Mouse (Mus musculus) neural tube, embryonic 13.5 days (tissue): ENCODE data around the gene Gtf2h1. TPM values are rescaled to one million over a fixed set of nuclear protein-coding genes. Genes with fewer than 3 reads are reported as not detected.

Experiments used
- ATAC-seq: fragments of 200-750 bp; cut with Nextera tagmentation; 2 replicates; pipeline ENCODE4 v1.8.0; 2017; ENCODE audit warnings: low read depth, mild to moderate bottlenecking, moderate TSS enrichment, moderate library complexity
- H3K27ac ChIP-seq: fragments of 300-500 bp; sonication (generic); replicated peaks from 2 replicates; pipeline ENCODE4 v1.5.1; 2015; ENCODE audit warnings: moderate library complexity, mild to moderate bottlenecking, inconsistent platforms
- H3K27me3 ChIP-seq: fragments of 300-500 bp; sonication (generic); 2 replicates; pipeline ENCODE4 v1.6.1; 2015; ENCODE audit warnings: mild to moderate bottlenecking, inconsistent platforms
- H3K36me3 ChIP-seq: fragments of 300-500 bp; sonication (generic); 2 replicates; pipeline ENCODE4 v1.6.1; 2015; ENCODE audit warnings: mild to moderate bottlenecking, inconsistent platforms
- H3K4me1 ChIP-seq: fragments of 300-500 bp; sonication (generic); replicated peaks from 2 replicates; pipeline ENCODE4 v1.6.1; 2015; ENCODE audit warnings: inconsistent platforms
- H3K4me2 ChIP-seq: fragments of 300-500 bp; sonication (generic); 2 replicates; pipeline ENCODE4 v1.6.1; 2015; ENCODE audit warnings: inconsistent platforms, mild to moderate bottlenecking, moderate library complexity
- H3K4me3 ChIP-seq: fragments of 300-500 bp; sonication (generic); 2 replicates; pipeline ENCODE4 v1.5.1; 2015; ENCODE audit warnings: mild to moderate bottlenecking, inconsistent platforms
- H3K9ac ChIP-seq: fragments of 300-500 bp; sonication (generic); 2 replicates; pipeline ENCODE4 v1.6.1; 2015; ENCODE audit warnings: moderate library complexity, mild to moderate bottlenecking, inconsistent platforms
- H3K9me3 ChIP-seq: fragments of 300-500 bp; sonication (generic); 2 replicates; pipeline ENCODE4 v1.6.1; 2016; ENCODE audit warnings: inconsistent platforms
- WGBS: fragments of 180-500 bp; shearing (Covaris S2); methylation state at CpG from one replicate; pipeline ENCODE4 v1.1.7; 2015; 5-methylcytosine and 5-hydroxymethylcytosine counted together
- polyA plus RNA-seq: library from polyadenylated mRNA; unstranded; fragments of >200 nt; fragmentation: Nextera tagmentation; extraction: Ambion mirVana; gene quantifications from 2 replicates; pipeline ENCODE4 v1.2.1, GENCODE M21; 2015

The Gtf2h1 gene
- polyA plus RNA-seq, 1 experiment from 2014 or later, result 38.2 TPM

DNA sequence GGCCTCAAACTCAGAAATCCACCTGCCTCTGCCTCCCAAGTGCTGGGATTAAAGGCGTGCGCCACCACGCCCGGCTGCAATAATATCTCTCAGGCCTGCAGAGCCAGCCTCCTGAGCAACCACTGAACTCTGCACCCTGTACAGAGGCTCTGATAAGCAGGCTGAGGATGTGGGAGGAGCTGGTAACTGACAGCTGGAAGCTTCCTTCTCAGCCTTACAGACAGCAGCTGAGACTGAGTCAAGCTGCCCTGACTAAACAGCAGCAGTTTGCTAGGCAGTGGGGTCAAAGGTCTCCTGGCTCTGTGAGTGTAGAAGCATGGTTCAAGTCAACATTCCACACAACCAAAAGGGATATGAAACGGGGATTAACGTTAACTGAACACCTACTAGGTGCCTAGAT is 37.4 kb downstream of the Gtf2h1 start:
- Histone ChIP-seq H3K4me1 (peaks cover 15% of the 10 kb centered on the region), H3K27me3 (no peaks in the 10 kb centered on the region), H3K4me3 (no peak overlapping the region), H3K9me3 (no peaks in the 10 kb centered on the region), H3K36me3 (no peaks in the 10 kb centered on the region), H3K27ac (no peak overlapping the region), H3K4me2 (no peak overlapping the region), H3K9ac (no peak overlapping the region)
- ATAC-seq, result no peak
- WGBS, result 80% methylated on average over 6 of the region's 6 CpGs

DNA sequence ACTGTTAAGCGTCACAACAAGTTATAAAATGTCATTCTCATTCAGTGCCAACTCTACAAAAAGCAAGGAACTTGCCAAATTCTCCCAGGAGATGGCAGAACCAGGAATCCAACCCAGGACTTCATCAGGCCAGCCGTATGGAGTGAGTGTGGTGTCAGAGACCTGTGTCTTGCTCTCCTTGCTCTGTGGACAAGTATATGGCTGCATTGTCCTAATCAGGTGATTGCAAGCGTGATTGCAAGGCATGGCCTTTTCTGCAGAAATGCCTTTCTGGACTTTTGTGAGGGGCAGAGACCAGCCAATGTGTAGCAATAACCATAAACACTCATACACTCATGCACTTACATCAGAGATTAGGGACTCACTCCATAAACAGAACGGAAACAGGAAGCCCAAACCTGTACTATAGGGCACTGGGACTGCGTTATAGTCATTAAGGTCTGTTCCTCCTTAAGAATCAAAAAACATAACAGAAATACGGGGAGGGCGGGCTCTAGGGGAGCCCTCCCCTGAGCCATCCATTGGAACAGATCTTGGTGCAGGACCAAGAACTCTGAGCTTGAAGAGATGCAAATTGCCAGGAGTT is 37.9 kb downstream of the Gtf2h1 start:
- Histone ChIP-seq H3K4me2 (no peak overlapping the region), H3K4me3 (no peak overlapping the region), H3K4me1 (peaks cover 20% of the 10 kb centered on the region), H3K36me3 (no peaks in the 10 kb centered on the region), H3K27ac (no peak overlapping the region), H3K9me3 (no peaks in the 10 kb centered on the region), H3K9ac (no peak overlapping the region), H3K27me3 (no peaks in the 10 kb centered on the region)
- 88% methylated on average over 7 of the region's 7 CpGs for WGBS
- ATAC-seq, result no peak

DNA sequence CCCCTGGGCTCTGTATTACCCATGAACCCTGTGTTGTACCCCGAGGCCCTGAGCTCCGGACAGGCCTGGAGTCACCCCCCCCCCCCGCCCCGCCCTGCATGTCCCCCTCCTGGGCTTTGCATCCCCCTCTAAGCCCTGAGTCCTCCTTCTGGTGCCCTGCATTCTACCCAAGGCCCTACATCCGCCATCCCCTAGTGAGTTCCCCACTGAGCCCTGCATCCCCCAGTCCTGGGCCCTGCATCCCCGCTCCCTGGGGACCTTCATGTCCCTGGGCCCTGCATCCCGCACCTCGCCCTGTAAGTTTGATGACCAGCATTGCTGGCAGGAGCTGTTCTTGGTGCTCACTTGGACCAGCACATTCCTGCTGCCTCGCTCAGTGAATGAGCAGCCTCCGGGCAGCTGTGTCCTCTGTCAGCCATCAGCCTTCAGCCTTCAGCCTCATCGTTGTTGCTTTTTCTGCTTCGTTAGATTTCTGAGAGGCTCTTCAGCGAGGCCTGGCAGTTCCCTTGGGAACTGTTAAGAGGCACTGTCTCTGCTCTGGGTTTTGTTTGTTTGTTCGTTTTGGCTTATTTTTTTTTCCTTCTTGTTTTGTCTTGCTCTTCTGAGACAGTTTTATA is 39.2 kb downstream of the Gtf2h1 start:
- Histone ChIP-seq H3K27ac (peak overlapping the region; percentile 23; the same call in 1 of the 2 replicates), H3K36me3 (no peaks in the 10 kb centered on the region), H3K9ac (peak overlapping the region; percentile 35; the same call in 1 of the 2 replicates), H3K9me3 (no peaks in the 10 kb centered on the region), H3K27me3 (peaks cover 2% of the 10 kb centered on the region; the same call in 1 of the 2 replicates), H3K4me1 (peaks cover 28% of the 10 kb centered on the region), H3K4me2 (no peak overlapping the region), H3K4me3 (no peak overlapping the region)
- ATAC-seq, result 0 out of 2 replicates have a peak, but pooled peaks have one; percentile 25
- 33% methylated on average over 14 of the region's 14 CpGs for WGBS

DNA sequence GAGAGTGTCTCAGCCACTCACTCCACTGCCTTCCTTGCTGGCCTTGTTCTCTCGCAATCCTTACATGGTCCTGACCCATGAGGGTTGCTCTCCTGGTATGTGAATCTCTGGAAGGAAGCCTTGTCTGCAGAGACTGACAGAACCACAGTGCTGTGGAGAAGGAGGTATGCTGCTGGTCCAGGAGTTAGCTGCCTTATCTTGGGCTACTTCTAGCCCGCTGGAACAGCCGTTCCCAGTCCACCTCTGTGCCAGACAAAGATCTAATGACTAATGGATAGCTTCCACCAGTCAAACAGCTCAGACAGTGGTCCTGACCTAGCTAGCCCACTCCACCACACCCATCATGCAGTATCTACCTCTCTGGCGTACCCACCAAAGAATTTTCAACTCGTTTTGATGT is 40.5 kb downstream of the Gtf2h1 start:
- H3K4me3 ChIP-seq, result no peak overlapping the region
- no peak for ATAC-seq
- H3K9ac ChIP-seq, result no peak overlapping the region
- peaks cover 28% of the 10 kb centered on the region for H3K4me1 ChIP-seq
- peaks cover 13% of the 10 kb centered on the region for H3K27me3 ChIP-seq
- H3K27ac ChIP-seq, result no peak overlapping the region
- no peak overlapping the region for H3K4me2 ChIP-seq
- no peaks in the 10 kb centered on the region for H3K9me3 ChIP-seq
- WGBS, result 81% methylated on average over 5 of the region's 5 CpGs
- no peaks in the 10 kb centered on the region for H3K36me3 ChIP-seq

DNA sequence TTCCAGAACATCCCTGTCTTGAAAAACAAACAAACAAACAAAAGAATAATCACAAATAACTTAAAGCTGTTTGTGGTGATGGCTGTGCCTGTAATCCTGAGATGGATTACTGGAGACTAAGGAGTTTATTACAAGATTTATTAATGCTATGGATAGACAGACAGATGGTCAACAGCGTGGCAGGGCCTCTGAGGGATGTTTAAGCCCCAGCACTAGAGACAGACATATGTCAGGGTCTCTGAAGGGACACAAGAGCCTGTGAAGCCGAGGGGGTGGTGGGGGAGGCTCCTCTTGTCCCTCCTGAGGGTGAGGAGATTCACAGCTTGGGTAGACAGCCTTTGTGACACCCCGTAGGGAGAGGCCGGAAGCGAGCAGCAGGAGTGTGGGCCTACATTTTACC is 41.2 kb downstream of the Gtf2h1 start:
- Histone ChIP-seq H3K4me3 (no peak overlapping the region), H3K36me3 (no peaks in the 10 kb centered on the region), H3K9me3 (no peaks in the 10 kb centered on the region), H3K27ac (no peak overlapping the region), H3K9ac (no peak overlapping the region), H3K27me3 (peaks cover 19% of the 10 kb centered on the region), H3K4me1 (peaks cover 28% of the 10 kb centered on the region), H3K4me2 (no peak overlapping the region)
- 24% methylated on average over 5 of the region's 5 CpGs for WGBS
- ATAC-seq, result no peak

DNA sequence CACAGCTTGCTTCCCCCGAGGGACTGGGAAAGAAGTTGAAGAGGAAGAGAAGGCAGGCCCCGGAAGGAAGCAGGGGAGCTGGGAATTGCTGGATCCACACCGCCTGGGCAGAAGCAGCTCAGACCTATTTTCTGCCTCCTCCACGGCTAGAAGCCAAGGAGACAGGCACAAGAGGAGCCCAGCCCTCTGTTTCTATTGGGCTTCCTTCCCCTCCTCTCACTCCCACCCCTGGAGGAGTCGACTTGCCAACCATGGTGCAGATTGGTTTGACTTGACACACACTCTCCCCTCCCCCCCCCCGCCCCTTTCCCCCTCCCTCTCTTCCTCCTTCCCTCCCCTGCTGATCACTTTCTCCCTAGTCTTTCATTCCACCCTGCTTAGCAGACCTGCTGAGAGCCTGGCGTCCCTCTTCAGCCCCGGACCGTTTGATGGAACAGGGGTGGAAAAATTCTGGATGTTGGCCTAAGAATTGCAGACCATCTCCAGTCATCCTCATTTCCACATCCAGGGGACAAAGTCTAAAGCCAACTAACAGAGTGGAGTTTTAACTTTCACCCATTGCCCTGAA is 42.3 kb downstream of the Gtf2h1 start:
- Histone ChIP-seq H3K36me3 (no peaks in the 10 kb centered on the region), H3K27ac (peak overlapping the region; percentile 20), H3K27me3 (peaks cover 19% of the 10 kb centered on the region), H3K9me3 (no peaks in the 10 kb centered on the region), H3K4me1 (peaks cover 28% of the 10 kb centered on the region), H3K4me2 (peak overlapping the region; percentile 13), H3K4me3 (no peak overlapping the region), H3K9ac (no peak overlapping the region)
- under 1% methylated on average over 9 of the region's 9 CpGs for WGBS
- ATAC-seq, result peak; percentile 45; the same call in 1 of the 2 replicates

DNA sequence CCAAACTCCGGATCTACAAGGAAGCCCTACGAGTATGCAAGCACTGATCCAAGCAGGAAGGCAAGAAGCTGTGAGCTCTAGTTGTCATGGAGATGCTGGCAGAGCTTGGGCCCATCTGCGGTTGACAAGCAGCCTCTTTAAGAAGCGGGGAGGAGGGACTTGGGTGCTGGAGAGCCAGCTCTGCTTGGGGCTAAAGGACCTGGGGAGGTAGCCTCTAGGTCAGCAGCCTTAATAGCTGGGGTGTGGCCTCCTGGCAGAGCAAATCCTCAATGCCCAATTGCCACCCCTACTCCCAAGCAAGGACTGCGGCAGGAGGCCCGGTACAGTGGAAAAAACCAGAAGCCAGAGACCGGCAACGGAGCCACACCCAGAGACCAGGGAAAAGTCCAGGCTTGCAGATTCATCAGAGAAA is 43.0 kb downstream of the Gtf2h1 start:
- ATAC-seq, result peak; percentile 74; the same call in 1 of the 2 replicates
- 4% methylated on average over 8 of the region's 8 CpGs for WGBS
- no peak overlapping the region for H3K9ac ChIP-seq
- H3K36me3 ChIP-seq, result no peaks in the 10 kb centered on the region
- no peaks in the 10 kb centered on the region for H3K9me3 ChIP-seq
- peaks cover 28% of the 10 kb centered on the region for H3K4me1 ChIP-seq
- peak overlapping the region; percentile 13; the same call in 1 of the 2 replicates for H3K4me2 ChIP-seq
- H3K27ac ChIP-seq, result no peak overlapping the region
- peaks cover 19% of the 10 kb centered on the region for H3K27me3 ChIP-seq
- no peak overlapping the region for H3K4me3 ChIP-seq

DNA sequence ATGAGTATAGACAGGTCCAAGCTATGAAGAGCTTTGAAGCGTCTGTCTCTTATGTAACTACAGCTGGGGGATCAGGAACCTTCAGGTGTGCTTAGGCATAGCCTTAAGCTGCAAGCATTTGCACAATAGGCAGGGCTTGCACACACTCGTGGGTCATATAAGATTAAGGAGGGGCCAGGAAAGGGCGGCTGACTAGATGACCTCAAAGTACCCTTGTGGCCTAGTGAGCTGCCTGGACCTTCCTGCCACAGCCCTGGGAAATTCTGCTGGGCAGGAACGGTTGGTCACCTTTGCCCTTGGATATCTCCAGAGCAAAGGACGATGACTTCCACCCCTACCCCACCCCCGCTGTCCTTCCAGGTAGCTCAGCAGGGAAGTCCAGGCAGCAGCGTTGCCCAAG is 43.5 kb downstream of the Gtf2h1 start:
- Histone ChIP-seq H3K9ac (no peak overlapping the region), H3K4me3 (no peak overlapping the region), H3K4me1 (peaks cover 28% of the 10 kb centered on the region), H3K9me3 (no peaks in the 10 kb centered on the region), H3K4me2 (no peak overlapping the region), H3K27ac (no peak overlapping the region), H3K36me3 (no peaks in the 10 kb centered on the region), H3K27me3 (peaks cover 19% of the 10 kb centered on the region)
- no peak for ATAC-seq
- WGBS, result 44% methylated on average over 7 of the region's 7 CpGs

DNA sequence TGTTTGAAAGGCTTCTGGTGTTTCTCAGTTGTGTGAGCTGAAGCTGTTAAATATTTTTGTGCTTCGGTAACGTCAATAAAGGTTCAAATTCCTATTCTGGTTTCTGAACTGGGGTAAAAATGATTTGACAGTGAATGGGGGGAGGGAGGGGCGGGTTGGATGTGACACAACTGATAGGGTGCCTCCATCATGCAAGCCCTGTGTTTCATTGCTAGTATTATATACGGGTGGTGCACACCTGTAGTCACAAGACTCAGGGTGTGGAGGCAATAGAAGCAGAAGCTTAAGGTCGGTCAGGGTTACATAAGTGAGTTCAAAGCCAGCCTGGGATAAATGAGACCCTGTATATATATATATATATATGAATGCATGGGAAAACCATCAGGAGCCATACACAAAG is 44.0 kb downstream of the Gtf2h1 start:
- Histone ChIP-seq H3K9me3 (no peaks in the 10 kb centered on the region), H3K9ac (no peak overlapping the region), H3K36me3 (no peaks in the 10 kb centered on the region), H3K27ac (no peak overlapping the region), H3K4me2 (no peak overlapping the region), H3K4me1 (peaks cover 27% of the 10 kb centered on the region), H3K27me3 (peaks cover 19% of the 10 kb centered on the region), H3K4me3 (no peak overlapping the region)
- no peak for ATAC-seq
- 76% methylated on average over 5 of the region's 5 CpGs for WGBS

DNA sequence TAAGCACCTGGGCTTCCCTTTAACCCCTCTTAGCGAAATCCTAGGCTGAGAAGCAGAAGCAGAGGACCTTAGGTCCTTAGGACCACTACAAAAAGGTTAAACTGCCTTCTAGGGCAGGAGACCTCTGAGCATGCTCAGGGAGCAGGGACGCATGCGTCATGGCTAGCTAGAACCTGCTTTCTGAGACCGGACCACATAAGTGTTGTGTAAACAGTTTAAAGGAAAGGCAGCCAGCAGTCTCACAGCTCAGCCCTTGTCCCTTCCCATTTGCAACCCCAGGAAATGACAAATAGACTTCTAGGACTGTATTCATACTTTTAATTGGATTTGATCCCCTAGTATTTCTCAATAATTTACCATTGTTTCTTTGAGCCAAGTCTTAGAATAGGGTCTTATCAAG is 44.4 kb downstream of the Gtf2h1 start:
- no peaks in the 10 kb centered on the region for H3K36me3 ChIP-seq
- no peaks in the 10 kb centered on the region for H3K9me3 ChIP-seq
- H3K27me3 ChIP-seq, result peaks cover 19% of the 10 kb centered on the region
- no peak overlapping the region for H3K27ac ChIP-seq
- no peak overlapping the region for H3K9ac ChIP-seq
- ATAC-seq, result no peak
- H3K4me1 ChIP-seq, result peaks cover 27% of the 10 kb centered on the region
- 58% methylated on average over 4 of the region's 4 CpGs for WGBS
- no peak overlapping the region for H3K4me2 ChIP-seq
- no peak overlapping the region for H3K4me3 ChIP-seq

DNA sequence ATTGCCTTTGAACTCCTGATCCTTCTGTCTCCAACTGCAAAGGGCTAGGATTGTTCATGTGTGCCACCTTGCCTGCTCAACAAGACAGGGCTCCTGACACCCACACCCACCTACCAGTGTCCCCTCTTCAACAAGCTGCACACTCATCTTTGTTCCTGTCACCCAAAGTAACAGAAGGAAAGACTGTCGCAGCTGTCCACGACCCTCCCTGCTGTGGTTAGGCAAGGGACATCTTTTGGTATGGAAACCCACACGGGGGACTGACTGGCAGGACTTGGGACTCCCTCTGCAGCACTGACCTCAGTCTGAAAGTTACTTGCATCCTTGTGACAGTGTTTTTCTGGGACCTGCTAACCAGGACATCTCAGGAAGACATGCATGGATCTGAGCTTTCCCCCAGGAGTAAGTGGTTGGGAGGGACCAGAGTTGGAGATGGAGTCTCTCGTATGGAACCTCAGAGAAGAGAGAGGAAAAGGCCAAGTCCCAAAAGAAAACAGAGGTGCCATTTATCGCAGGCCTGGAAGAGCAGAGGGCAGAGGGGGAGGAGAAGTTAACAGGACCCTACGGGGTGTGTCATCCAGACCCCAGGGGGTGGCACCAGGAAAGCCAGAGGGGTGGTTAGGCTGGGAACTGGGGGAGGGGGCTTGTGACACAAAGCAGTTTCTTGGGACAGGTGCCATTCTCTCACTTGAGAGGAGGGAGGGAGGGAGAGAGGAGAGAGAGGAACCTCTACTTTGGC is 45.1 kb downstream of the Gtf2h1 start, which contains the start of gene Ldha:
Gene Ldha, plus strand, starts transcription at position 689 of the 739 bp plus-strand sequence.
- Histone ChIP-seq H3K9ac (no peak within 1 kb of the TSS), H3K36me3 (no peaks in the 10 kb centered on the region), H3K27ac (no peak within 1 kb of the TSS), H3K27me3 (peaks cover 19% of the 10 kb centered on the region), H3K9me3 (no peaks in the 10 kb centered on the region), H3K4me1 (peaks cover 24% of the 10 kb centered on the region), H3K4me3 (no peak within 1 kb of the TSS), H3K4me2 (no peak within 1 kb of the TSS)
- ATAC-seq, result no peak
- 35% methylated on average over 6 of the region's 6 CpGs for WGBS

DNA sequence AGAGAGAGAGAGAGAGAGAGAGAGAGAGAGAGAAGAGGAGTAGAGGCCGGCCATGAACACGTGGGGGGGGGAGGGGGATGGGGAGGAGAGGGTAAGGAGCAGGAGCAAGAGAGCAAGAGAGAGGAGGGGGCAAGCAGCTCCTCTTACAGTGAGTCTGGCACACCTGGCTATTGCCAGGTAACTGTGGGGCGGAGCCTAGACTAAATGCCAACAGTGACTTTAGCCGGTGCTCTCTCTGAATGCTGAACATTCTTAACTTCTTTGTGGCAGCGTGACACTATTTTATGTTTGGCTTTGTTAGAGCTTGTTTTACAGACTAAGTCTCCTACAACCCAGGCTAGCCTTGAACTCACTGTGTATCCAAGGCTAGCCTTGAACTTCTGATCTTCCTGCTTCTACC is 46.4 kb downstream of the Gtf2h1 start:
- Histone ChIP-seq H3K27me3 (peaks cover 19% of the 10 kb centered on the region), H3K4me2 (no peak overlapping the region), H3K27ac (no peak overlapping the region), H3K4me3 (no peak overlapping the region), H3K9me3 (no peaks in the 10 kb centered on the region), H3K4me1 (peaks cover 35% of the 10 kb centered on the region), H3K9ac (no peak overlapping the region), H3K36me3 (no peaks in the 10 kb centered on the region)
- ATAC-seq, result no peak
- whole genome bisulfite sequencing, result 33% methylated on average over 5 of the region's 5 CpGs
